Mouse (Mus musculus) stomach, postnatal 0 days (tissue): ENCODE results near the gene Tada3.

Source experiments
- CTCF ChIP-seq: IDR thresholded peaks from 2 replicates; pipeline ENCODE4 v1.5.1; 2016; ENCODE audit warnings: antibody characterized with exemption, low read depth, mild to moderate bottlenecking, moderate library complexity
- EP300 ChIP-seq: optimal IDR thresholded peaks from 2 replicates; pipeline ENCODE3; 2016; ENCODE audit warnings: antibody characterized with exemption

DNA sequence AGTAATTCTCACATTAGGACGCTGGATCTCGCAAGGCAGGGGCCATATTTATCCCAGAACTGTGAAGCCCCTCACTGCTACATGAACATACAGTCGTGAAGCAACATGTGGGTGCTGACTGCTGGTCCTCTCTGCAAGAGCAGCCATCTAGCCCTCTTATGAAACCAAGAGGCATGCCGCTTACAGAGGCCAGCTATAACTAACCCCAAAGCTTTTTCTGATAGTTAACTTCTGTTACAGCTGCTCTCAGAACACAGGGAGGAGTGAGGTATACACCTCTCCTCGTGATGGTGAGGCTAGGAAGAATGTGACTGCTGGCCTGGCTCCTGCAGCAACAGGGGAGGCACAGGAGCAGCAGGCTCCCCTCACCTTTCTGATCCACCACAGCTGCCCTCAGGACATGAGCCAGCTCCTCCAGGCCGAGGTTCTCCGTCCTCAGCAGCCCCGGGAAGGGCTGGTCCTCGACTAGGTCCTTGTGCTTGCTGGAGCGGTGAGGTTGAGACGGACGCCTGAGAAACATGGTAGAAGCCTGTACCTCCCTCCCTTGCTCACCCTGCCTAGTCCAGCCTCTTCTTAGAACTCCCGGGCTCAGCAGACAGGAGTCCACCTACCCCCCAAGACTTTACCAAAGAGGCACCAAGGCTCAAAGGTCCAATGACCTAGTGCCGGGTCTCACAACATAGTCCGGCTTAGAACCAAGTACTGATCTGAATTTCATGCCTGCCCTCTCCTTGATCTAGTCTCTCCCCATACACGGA lies 40.9 kb upstream of the Tada3 start:
- no peak for TF ChIP-seq CTCF
- no peak for TF ChIP-seq EP300
